Mouse (Mus musculus) cerebellum, adult 2 months (tissue): ENCODE results near the gene Akip1.

Source experiments
- CTCF ChIP-seq: fragments of 200-500 bp; IDR thresholded peaks from 2 replicates; pipeline ENCODE4 v1.5.1; 2011; ENCODE audit warnings: low read depth, mild to moderate bottlenecking, control low read depth, low read length, moderate library complexity, borderline replicate concordance; ENCODE audit not compliant: insufficient read depth
- POLR2A ChIP-seq: fragments of 200-500 bp; IDR thresholded peaks from 2 replicates; pipeline ENCODE4 v1.6.1; 2011; ENCODE audit warnings: low read length, control low read depth, borderline replicate concordance; ENCODE audit not compliant: insufficient read depth

DNA sequence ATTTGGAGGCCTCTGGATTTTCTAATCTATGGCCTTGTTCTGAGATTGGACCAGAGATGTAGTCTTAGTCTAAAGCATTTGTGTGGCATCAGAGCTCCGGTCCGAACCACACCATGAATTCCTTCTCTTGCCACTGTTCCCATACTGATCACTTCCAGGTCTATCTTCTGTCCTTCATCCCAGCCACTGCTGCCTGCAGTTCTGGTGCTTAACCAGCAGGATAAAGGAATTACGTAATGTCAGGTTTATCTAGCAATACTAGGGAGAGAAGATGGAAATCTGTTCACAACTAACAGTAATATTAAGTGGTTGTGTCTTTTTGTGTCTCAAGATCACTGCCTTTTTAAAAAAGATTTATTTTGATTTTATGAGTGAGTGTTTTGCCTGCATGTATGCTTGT lies 13.4 kb upstream of the Akip1 start:
- no peak for TF ChIP-seq CTCF
- no peak for TF ChIP-seq POLR2A
